Mouse (Mus musculus) gastrocnemius, adult 8-10 months (tissue): ENCODE results near the gene Olfr145. TPM values are rescaled to one million over a fixed set of nuclear protein-coding genes. Genes with fewer than 3 reads are reported as not detected.

Source experiments
- DNase-seq, 2 experiments: peaks; one replicate each; pipeline ENCODE4 v3.0.0; 2022; ENCODE audit warnings: low spot score in 2 of 2
- total RNA-seq, 4 experiments: library from RNA; stranded (reverse); gene quantifications; 2 replicates each; pipeline ENCODE4 v1.2.4; 2022

Olfr145 gene
- total RNA-seq = not detected

GRCm38 (mm10) chr9:37896661-37897060 is at the start of gene Olfr145:
Gene Olfr145, plus strand, starts transcription at chr9:37896724.
- no peak for DNase-seq

- no peak for DNase-seq
Measured at GRCm38 (mm10) chr9:37849267-37849666, 47.3 kb upstream of the Olfr145 start.

- DNase-seq = no peak
Measured at GRCm38 (mm10) chr9:37853969-37854368, 42.6 kb upstream of the Olfr145 start, which contains the start of gene Olfr877. Gene Olfr877, plus strand, starts transcription at chr9:37854269.

GRCm38 (mm10) chr9:37863325-37863724 is 33.2 kb upstream of the Olfr145 start:
- no peak for DNase-seq

- DNase-seq = no peak
Measured at GRCm38 (mm10) chr9:37870246-37870645, 26.3 kb upstream of the Olfr145 start.

- no peak for DNase-seq
Measured at GRCm38 (mm10) chr9:37871097-37871496, 25.4 kb upstream of the Olfr145 start.

- no peak for DNase-seq
Measured at GRCm38 (mm10) chr9:37871536-37871935, 25.0 kb upstream of the Olfr145 start.

GRCm38 (mm10) chr9:37890960-37891359 is 5.6 kb upstream of the Olfr145 start:
- no peak for DNase-seq

- no peak for DNase-seq
Measured at GRCm38 (mm10) chr9:37905555-37905954, 9.0 kb downstream of the Olfr145 start.

GRCm38 (mm10) chr9:37917540-37917939 is 21.0 kb downstream of the Olfr145 start, which contains the start of gene Olfr878:
Gene Olfr878, plus strand, starts transcription at chr9:37917840.
- no peak for DNase-seq

- DNase-seq = no peak
Measured at GRCm38 (mm10) chr9:37918018-37918417, 21.5 kb downstream of the Olfr145 start.

- DNase-seq = no peak
Measured at GRCm38 (mm10) chr9:37924194-37924593, 27.7 kb downstream of the Olfr145 start.

- no peak for DNase-seq
Measured at GRCm38 (mm10) chr9:37925445-37925844, 28.9 kb downstream of the Olfr145 start.

GRCm38 (mm10) chr9:37926019-37927013 is 29.8 kb downstream of the Olfr145 start:
- DNase-seq = no peak

- DNase-seq = peak in 1 of 2 experiments; percentile 2
Measured at GRCm38 (mm10) chr9:37932519-37932918, 36.0 kb downstream of the Olfr145 start.

GRCm38 (mm10) chr9:37934146-37934545 is 37.6 kb downstream of the Olfr145 start:
- no peak for DNase-seq

- DNase-seq = no peak
Measured at GRCm38 (mm10) chr9:37941167-37941566, 44.6 kb downstream of the Olfr145 start.

Other genes starting within 250 kb of the Olfr145 start
- 10 to 100 TPM; 27.5 to 33.7 (median 28.8) TPM for gene Tbrg1, start 239.4 kb upstream of the Olfr145 start, total RNA-seq
- gene Panx3, start 227.5 kb upstream of the Olfr145 start, total RNA-seq = not detected
- not detected for gene Olfr160, start 180.5 kb upstream of the Olfr145 start, total RNA-seq
- gene Olfr874, start 151.6 kb upstream of the Olfr145 start, total RNA-seq = not detected
- gene Olfr875, start 124.9 kb upstream of the Olfr145 start, total RNA-seq = not detected
- gene Olfr876, start 93.7 kb upstream of the Olfr145 start, total RNA-seq = not detected
- gene Olfr877, start 42.5 kb upstream of the Olfr145 start, total RNA-seq = not detected
- gene Olfr878, start 21.1 kb downstream of the Olfr145 start, total RNA-seq = not detected
- not detected for gene Olfr881, start 95.1 kb downstream of the Olfr145 start, total RNA-seq
- not detected for gene Olfr883, start 129.1 kb downstream of the Olfr145 start, total RNA-seq
- gene Olfr884, start 149.8 kb downstream of the Olfr145 start, total RNA-seq = not detected
- gene Olfr885, start 164.6 kb downstream of the Olfr145 start, total RNA-seq = not detected
- gene Olfr887, start 187.3 kb downstream of the Olfr145 start, total RNA-seq = not detected
- gene Olfr888, start 211.4 kb downstream of the Olfr145 start, total RNA-seq = not detected
- gene Olfr889, start 218.5 kb downstream of the Olfr145 start, total RNA-seq = not detected
- gene Olfr890, start 245.8 kb downstream of the Olfr145 start, total RNA-seq = not detected